Mouse (Mus musculus): ENCODE measurements at regions not wholly inside any gene's neighbourhood (a gene's known extent, or its start where the extent isn't known, plus 50 kb on each side); places are given as distances from the start of the nearest gene placed in this dataset.

DNA sequence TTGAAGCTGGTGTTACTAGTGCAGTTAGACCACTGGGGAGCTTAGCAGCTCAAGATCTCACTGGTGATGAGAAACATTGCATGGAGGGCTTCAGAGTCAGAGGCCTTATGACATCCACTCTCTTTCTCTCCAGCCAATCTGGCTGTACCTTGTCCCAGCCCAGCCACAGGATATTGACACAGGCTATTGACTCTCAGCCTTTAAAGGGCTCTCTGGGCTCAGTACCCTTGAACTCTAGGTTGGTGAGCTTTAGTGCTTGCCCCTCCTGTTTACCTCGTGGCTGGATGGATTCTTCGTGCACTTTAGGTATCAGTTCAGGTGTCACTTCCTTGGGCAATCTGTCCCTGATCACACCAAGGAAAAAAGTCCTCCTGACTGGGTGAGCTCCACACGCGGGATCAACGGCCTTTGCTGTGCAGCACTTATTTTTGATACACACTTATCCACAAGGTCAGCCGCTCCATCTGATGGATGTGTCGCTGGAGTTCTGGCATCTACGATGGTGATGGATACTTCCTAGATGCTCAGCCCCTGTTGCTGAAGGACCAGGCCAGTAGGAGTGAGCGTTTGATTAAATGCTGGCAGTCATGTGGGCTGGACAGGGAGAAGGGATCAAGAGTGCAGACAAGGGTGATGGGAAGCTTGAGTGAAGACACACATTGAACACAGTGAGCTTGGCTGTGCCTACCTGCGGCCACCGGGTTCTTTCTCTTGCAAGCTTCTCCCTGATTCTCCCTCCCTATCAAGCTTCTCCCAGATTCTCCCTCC lies 177.7 kb downstream of the Snx10 start:
- DNase-seq (ENCODE audit: low read depth, low spot score): no peak

DNA sequence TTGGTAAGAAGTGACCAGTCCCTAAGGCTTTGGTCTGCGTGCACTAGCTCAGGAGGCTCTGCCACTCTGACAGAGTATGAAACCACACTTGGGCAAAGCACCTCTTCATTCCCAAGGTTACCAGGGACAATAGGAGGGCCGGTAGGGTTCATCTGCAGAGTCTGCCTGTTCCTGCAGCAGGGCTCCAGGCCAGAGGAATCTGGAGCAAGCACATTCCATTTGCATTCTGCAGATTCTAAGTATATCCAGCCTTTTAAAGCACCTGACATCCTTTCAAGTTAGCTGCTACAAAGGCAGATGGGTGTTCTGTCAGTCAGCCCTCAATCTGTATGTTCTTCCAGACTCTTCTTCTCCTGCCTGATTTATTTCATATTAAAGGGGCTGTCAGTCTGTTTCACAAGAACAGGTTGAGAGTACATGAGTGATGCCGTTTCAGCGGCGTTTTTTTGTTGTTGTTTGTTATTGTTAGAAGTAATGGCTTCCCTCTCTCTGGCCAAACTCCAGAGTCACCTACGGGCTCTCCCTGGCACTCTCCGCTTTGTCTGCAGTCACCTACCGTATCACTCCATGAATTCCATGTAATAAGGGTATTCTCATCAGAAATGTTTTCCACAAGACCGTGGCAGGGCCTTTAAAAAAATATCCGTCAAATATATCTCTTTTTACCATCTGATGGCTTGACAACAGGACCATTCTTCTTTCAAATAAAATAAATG lies 178.9 kb downstream of the Snx10 start:
- peak; percentile 11 for DNase-seq (ENCODE audit: low read depth, low spot score)

DNA sequence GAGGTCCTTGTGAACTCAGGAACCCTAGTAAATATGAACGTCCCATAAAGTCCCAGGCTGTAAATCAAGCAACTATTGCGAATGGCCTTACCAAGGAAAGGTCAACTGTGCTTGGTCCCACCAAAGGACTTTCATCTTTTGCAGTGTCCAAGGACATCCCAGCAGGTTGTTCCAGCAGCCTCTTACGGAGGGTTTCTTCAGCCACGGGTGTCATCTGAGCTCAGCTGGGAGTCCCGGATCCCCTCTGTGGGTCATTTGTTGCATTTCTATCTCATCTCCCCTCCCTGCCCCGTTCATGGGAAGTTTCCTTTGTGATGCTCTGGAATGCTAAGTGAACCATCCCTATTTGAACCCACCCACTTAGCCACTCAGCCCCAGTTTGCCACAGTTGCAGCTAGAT lies 184.3 kb downstream of the Snx10 start:
- DNase-seq (ENCODE audit: low read depth, low spot score): peak; percentile 86

DNA sequence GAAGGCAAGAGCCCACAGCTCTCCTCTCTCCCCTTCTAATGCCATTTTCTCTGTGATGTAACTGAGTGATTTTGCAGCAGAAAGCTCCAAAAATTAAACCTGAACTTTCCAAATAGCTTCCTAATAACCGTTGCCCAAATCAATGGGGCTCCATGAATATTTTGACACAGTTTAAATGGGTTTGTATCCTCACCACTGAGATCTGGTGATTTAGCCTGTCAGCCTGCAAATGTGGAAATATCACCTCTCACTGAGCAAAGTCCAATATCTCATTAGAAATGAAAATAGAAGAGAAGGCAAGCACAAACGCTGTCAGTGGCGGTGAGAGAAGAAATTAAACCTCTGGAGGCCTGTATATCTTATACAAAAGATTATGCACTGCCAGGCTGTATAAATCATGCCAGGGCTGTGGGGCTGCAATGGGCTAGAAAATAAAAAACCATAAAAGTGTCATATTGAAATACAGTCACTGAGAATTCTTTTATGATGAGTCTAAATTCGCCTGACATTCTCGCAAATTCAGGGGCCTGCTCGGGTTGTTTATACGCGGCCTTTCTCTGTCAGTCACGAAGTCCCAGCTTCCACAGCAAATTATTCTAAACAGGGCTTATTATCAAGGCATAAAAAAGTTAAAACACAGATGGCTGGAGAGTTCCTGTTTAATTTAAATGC lies 185.1 kb downstream of the Snx10 start:
- no peak for DNase-seq (ENCODE audit: low read depth, low spot score)

DNA sequence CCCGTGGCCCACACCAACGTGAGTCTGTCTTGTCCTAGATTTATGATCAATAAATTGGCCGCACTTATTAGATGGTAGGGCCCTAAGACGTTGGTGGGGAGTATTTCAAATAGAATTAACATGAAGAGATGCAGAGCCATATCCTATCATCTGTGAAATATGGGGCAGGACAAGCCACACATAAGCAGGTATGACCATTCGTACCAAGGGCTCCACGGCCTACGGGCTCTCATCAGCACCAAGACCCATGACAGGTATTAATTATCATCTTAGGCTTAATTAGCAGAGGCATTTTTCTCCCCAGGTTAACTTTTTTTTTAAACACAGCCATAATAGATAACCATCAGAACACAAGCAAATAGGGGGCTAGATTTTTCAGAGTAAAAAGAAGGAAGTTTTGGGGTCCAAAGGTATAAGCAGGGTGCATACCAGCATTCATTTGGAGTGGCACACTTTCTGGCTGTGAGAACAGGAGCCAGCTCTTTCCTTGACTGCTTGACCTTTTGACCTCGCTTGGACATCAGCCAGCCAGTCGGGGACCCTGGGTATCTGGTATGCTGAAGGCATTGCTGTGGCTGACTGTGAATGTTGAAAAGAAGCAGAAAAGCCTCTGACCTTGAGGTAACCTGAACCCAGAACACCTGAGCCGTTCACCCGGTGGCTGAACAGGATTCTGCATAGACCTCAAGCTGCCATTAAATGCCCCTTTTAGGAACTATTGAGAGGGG lies 185.8 kb downstream of the Snx10 start:
- peak; percentile 78 for DNase-seq (ENCODE audit: low read depth, low spot score)

DNA sequence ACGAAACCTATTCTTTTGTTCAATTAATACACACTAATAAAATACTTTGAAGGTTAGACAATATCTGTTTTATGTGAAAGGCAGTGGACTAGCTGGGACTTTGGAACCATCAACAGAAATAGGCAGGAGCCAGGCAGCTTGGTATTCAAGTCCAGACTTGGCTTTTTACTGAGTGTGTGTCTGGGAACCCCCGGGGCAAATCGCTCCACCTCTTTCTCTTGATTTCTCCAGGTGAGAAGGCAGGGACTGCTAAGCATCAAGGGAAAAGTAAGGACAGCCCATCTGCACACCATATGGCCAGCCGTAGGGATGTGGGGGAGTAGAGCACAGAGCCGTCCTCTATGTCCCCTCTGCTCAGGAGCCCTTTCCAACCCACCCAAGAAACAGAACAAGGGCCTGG lies 186.5 kb downstream of the Snx10 start:
- DNase-seq (ENCODE audit: low read depth, low spot score): no peak

DNA sequence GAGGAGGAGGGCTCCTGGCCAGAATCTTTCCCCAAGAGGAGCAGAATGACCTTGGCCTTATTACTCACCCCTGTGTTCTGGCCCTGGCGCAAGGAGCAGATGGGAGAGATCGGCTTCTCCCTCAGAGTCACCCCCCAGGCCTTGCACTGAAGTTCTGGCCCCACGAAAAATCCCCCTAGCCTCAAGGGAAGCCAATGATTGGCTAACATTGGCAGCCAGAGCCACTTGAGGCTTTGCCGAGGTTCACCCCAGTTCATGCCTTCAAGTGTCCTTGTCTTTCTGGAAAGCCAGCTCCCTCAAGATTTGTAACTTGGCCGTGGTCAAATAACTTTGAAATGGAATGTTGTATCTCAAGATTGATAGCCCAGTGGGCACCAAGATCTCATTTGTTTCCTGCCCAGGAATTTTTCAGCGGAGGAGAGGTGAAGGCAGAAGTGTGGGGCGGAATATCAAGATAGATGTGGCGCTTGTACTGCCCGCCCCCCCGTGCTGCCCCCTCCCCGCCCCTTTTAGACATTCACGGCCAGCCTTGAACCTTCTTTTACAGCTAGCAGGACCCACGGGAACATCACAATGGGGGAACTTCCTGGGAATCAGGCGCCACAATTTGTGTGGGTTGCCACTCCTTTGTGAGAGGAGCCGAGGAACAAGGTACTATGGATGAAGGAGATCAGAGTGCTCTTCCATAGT lies 187.4 kb downstream of the Snx10 start:
- peak; percentile 10 for DNase-seq (ENCODE audit: low read depth, low spot score)

DNA sequence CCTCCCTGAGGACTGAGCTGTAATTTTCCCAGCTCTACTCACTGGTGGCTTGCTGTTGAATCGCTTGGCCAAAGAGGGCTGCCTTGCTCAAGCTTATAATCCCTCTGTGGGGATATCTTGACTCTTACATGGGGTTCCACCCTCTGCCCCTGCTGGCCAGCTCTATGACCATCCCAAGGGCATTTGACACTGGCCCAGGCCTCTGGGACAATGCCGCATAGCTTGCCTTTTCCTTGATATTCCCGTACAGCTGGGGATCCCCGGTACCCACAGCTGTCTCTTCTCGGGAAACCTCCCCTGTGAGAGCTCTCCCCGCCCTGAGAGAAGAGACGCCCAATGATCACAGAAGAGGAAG lies 187.9 kb downstream of the Snx10 start:
- no peak for DNase-seq (ENCODE audit: low read depth, low spot score)

DNA sequence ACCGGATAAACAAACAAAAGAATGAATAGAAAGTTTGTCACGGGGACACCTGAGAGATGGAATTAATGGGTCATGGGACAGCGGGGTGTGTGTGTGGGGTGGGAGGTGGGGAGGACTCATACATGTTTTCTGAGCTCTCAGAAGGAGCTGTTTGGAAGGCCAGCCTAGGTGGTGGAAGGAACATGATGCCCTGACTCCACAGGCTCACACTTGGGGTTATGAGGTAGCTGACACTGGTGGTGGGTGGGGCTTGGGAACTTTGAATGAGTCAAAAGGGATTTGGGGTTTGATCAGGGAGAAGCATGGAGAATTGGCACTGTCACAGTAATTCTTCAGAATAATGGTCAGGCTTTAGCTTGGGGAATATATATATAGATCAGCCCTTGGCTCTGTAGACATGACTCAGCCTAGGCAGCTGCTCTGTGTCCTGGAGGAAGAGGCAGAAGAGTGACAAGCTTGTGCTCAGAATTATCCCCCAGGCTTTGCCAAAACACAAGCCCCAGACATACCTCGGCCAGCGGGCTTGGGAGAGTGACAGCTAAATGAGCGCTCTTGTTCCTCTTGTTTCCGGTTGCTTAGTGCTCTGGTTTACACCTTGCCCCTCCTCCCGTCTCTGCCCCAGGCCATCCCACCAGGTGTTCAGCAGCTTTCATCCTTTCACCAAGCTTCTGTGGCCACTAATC lies 191.6 kb downstream of the Snx10 start:
- DNase-seq (ENCODE audit: low read depth, low spot score): peak; percentile 34

DNA sequence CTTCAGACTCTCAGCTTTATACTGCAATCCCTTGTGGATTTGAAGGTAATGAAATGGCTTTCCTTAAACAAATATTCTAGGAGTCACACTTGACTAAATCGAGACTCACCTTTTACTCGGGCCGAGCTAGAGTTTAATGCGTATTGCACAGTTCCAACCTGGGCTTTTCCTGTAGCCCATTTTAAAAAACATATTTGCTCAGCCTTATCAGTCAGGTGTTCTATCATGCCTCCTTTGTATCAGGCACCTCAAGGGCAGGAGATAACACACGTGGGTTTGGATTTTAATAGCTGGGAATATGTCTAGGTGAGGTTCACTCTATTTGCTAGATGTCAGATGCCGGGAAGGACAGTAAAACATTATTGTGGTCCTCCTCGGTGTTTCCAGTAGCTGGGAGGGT lies 193.7 kb downstream of the Snx10 start:
- no peak for DNase-seq (ENCODE audit: low read depth, low spot score)

DNA sequence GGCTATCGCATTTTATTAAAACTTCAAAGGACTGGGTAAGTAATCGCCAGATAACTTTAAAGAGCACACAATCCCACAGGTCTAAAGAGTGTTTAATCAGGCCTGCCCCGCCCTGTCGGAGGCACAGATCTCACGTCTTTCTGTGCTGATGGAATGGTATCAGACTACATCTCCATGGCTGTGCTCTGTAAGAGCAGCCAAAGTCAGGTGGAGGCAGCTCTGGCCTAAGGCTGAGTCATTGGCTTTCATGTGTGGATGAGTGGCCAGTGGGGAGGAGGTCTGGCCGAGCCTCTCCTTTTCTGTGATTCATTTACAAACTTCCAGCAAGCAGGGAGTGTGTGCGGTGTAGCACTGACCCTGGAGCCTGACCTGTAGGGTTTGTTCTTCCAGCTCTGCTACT lies 197.0 kb downstream of the Snx10 start:
- no peak for DNase-seq (ENCODE audit: low read depth, low spot score)

DNA sequence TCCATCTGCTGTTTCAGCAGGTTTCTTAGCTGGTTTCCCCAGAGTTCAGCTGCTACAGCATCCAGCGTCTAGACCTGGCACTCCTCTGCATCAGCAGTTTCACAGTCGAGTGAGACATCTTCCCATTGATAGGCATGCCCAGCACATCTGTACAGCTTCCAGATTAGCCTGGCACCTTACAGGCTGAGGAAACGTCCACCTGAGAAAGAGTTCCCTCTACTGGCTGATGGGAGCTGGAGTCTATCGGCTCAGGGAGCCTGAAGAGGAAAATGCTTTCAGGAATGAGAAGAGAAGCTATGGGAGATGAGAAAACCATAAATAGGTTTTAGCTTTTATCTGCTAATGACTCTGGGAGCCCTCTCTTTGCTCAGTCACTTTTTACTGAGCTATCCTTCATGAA lies 199.4 kb downstream of the Snx10 start:
- no peak for DNase-seq (ENCODE audit: low read depth, low spot score)

DNA sequence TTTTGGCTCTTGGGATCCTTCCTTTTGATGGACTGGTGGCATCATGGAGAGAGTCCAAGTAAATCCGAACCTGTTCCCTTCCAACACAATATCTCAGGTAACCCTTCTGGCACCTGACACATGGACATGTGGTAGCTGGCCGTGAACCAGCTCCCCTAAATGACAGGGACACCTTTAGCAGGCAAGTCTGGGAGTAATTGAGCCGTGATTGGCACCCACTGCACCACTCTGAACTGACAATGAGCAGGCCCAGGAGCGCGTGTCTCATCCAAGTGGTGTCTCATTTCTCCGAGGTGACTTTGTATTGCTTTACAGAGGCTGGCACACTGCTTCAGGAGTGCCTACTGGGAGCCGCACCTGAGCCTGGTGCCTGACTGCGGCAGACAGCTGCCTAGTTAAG lies 203.5 kb downstream of the Snx10 start:
- DNase-seq (ENCODE audit: low read depth, low spot score): no peak

DNA sequence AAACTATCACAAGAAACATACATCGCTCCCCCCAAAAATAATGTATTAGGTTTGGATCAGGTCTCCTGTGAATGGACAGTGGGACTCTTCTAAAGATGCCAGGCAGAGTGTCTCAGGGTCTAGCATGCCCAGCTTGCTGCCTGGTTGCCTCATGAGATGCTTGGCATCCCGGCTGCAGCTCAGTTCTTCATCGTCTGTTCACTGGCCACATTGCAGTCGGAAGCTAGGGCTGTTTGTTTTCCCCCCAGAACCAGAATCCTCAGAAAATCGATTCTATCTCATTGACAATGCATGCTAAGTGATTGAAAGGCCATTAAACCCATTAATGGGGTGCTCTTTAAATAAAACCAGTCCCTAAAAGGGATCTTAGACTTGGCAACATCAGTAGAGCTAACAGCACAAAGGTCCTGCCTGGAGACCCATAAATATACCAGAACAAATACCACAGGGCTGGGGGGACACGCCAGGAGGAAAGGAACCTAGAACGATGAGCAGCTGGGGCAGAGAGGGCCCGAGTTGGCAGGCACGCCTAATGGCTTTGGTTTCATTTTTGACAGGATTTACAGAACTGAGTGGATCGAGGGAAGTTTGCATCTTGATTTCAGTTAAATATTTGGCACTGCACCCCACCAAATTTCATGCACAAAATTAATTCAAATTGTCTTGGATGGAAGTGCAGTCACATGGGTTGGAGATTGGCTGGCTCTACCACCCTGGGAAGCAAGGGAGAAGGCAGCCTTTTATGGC lies 205.3 kb downstream of the Snx10 start:
- DNase-seq (ENCODE audit: low read depth, low spot score): no peak

DNA sequence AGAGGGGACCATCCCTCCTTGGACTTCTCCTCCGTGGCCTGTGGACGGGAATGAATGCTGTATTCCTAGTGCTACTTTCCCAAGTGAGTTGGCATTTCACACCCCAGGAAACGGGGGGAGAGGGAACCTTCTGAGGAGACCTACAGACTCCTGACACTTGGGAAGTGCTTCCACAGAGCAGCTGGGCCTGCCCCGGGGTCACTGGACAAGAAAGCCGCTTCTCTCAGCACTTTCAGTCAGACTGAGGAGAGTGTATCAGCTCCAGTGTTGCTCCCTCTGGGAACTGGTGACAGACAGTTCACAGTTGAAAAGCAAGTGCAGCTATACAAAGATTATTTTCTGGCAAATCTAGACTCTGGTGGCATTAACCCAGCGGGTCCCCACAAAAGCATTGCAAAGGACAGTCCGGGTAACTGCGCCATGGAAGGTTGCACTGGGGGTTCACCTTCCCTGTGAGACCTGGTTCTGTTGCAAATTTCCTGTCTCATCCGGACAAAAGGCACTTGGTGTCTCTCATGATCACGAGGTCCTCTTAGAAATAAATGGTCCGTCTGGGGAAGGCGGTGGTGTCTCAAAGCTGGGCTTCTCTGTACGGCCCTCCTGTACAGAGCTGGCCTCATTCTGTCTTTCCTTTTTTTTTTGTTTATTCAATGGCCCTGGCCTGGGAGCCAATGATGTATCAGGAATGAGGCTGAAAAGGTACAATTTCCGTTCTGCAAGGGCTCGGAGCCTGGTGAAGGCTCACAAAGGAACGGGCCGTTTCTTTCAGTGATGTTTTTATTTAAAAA lies 207.1 kb downstream of the Snx10 start:
- DNase-seq (ENCODE audit: low read depth, low spot score): no peak

DNA sequence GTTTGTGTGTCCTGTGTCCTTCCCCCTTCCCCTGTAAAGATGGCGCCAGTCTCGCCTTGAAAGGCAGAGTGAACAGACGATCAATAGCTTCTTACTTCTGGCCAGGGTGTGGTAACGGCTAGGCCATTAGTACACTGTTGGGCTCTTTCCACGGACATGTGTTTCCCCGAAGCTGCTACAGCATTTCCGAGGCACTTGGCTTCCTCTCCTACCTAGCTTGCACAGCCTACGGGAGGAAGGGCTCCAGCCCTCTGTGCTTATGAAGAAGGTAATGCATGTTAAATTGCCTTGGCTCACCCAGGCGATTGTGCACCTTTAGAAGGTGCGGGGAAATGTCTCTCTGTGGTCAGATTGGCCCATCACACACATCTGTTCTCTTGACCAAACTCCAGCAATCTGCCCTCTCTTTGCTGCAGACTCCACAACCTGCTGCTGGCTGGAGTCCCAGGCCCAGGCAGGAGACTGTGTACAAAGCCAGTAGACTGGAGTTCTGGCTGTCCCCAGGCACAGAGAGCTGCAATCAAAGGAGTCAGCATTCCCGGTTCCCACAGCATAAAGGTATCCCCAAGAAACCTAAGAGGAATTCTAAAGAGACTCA lies 208.7 kb downstream of the Snx10 start:
- DNase-seq (ENCODE audit: low read depth, low spot score): peak; percentile 18

DNA sequence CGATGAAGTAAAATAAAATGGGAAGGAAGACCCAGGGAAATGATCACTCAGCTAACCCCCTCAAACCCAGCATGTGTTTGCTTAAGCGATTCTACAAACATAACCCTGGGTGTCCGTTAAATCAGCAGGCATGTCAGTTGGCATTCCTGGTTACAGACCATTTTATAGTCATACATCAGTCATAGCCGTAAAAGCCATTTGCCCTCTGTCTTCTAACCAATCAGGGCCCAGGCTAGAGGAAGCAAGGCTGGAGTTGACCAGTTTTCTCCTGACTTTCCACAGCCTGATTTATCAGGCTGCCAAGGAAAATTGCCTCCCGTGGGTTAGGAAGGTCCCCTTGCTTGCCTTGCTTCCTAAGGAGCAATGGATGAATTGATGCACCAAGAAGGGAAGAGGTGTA lies 212.3 kb downstream of the Snx10 start:
- no peak for DNase-seq (ENCODE audit: low read depth, low spot score)

DNA sequence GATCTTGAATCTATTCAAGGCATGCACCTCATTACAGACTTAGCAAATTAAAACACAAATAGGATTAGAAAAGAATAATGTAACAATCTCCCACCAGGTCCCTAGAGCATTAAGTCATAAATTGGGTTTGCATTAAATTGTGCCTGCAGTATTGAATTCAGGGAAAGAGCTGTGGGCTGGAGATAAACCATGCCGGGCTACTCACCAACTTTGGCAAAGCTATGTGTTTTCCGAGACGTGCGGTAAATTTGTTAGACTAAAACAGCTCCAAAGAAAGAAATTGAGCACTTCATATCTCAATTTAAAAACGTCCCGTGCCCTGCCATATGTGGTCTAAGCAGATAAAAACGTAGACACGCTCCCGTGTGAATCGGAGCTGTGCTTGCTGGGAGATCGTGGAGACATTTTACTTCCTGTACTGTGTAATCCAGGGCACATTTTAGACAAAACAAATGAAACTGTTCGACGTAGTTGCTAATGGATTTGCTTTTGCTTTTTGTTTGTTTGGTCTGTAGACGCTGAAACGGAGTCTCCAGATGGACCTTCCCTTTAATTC lies 219.5 kb downstream of the Snx10 start:
- no peak for DNase-seq (ENCODE audit: low read depth, low spot score)

DNA sequence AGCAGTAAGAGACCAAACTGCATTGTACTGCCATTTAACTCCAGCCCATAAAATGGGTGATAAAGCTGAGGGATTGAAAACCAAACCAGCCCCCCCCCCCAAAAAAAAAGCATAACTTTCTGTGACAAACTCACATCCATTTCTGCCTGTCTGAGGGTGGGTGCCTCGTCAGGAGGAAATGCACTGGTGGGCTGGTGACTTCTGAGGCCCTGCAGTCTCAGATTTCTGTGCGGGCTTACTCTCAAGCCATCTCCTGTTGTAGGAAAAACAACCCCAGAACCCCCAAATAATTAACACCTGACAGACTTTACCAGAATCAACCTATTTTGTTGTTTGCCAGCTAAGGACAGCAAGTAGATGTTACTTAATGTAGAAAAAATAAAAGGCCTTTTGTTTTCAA lies 220.9 kb downstream of the Snx10 start:
- DNase-seq (ENCODE audit: low read depth, low spot score): no peak
